Mouse (Mus musculus) layer of hippocampus, adult 2 months (tissue): Measurements from ENCODE around the gene Gm49337. TPM values are rescaled to one million over a fixed set of nuclear protein-coding genes. Genes with fewer than 3 reads are reported as not detected.
"Not testable (repeated sequence)": the region's sequence is repeated elsewhere in the genome, so short reads cannot be mapped to it uniquely, and the experiment has no call there.

Source experiments
- DNase-seq, 2 experiments: peaks; one replicate each; pipeline ENCODE4 v3.0.0; 2022; ENCODE audit warnings: low spot score in 2 of 2
- H3K27ac ChIP-seq: fragments of 200-600 bp; 2 replicates; pipeline ENCODE4 v1.8.1; 2022
- H3K4me3 ChIP-seq: fragments of 200-600 bp; 2 replicates; pipeline ENCODE4 v1.8.1; 2022; ENCODE audit warnings: mild to moderate bottlenecking
- CTCF ChIP-seq: fragments of 200-600 bp; conservative IDR thresholded peaks from 2 replicates; pipeline ENCODE4 v1.8.1; 2022; ENCODE audit warnings: antibody characterized with exemption, mild to moderate bottlenecking, moderate library complexity
- total RNA-seq, 2 experiments: library from RNA; stranded (reverse); gene quantifications; 2 replicates each; pipeline ENCODE4 v1.2.3; 2021

Gm49337 gene
- total RNA-seq, 2 experiments from 2014 or later: 3.2 TPM; not detected in 1

- no peak for TF ChIP-seq CTCF
- Histone ChIP-seq H3K27ac (peak overlapping the region; percentile 98), H3K4me3 (peak overlapping the region; percentile 89)
- DNase-seq: peak; percentile 15 to 41
These were observed 49.0 kb downstream of the Gm49337 start for GRCm38 (mm10) chr4:116221996-116222842.

- Histone ChIP-seq H3K27ac (peak overlapping the region; percentile 98), H3K4me3 (peak overlapping the region; percentile 89)
- no peak for TF ChIP-seq CTCF
- no peak for DNase-seq
These were observed 49.6 kb downstream of the Gm49337 start for GRCm38 (mm10) chr4:116222843-116223119.

- H3K4me3 ChIP-seq: no peak overlapping the region
- TF ChIP-seq CTCF: no peak
- no peak for DNase-seq
- H3K27ac ChIP-seq: no peak overlapping the region
These were observed 70.2 kb downstream of the Gm49337 start for GRCm38 (mm10) chr4:116243377-116243776.

DNA sequence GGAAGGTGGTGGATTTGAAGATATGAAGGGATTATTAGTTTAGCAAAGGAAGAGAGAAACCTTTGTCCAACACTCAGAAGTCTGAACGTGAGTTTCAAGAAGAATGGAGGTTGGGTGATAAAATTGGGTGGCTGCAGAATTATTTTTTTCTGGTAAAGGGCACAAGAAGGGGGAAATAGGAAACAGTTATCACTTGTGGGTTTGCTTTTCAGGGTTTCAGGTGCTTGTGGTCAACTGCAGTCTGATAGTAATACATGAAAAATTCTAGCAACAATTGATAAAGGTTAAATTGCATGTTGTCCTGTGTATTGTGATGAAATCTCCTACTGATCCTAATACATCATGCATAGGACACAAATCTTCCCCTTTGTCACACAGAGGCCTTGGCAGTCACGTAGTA, 71.1 kb downstream of the Gm49337 start:
- TF ChIP-seq CTCF: no peak
- Histone ChIP-seq H3K4me3 (no peak overlapping the region), H3K27ac (no peak overlapping the region)
- no peak for DNase-seq

DNA sequence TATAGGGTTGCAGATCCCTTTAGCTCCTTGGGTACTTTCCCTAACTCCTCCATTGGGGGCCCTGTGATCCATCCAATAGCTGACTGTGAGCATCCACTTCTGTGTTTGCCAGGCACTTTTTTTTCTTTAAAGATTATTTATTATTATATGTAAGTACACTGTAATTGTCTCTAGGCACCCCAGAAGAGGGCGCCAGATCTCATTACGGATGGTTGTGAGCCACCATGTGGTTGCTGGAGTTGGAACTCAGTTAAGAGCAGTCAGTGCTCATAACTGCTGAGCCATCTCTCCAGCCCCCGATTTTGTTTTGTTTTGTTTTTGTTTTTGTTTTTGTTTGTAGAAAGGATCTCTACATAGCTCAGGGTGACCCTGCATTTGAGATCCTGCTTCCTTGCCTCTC, 72.7 kb downstream of the Gm49337 start:
- H3K4me3 ChIP-seq, H3K27ac ChIP-seq, DNase-seq: not testable (repeated sequence)
- peak; percentile 68 for TF ChIP-seq CTCF

- no peak overlapping the region for H3K4me3 ChIP-seq
- no peak for TF ChIP-seq CTCF
- no peak overlapping the region for H3K27ac ChIP-seq
- no peak for DNase-seq
These were observed 76.8 kb downstream of the Gm49337 start for GRCm38 (mm10) chr4:116249986-116250385.

DNA sequence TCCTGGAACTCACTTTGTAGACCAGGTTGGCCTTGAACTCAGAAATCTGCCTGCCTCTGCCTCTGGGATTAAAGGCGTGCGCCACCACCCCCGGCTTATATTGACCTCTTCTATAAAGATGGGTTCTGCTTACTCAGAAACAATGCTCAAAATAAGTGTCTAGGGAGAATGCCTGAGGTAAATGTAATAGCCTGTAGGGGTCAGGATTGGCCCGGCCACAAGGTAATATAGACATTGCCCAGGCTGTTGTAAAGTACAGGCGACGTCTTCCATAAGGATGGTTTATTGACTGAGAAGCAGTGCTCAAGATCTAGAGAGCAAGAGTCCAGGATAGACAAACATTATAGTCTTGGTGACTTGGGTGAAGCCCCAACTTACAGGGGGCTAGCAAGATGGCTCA, 95.0 kb downstream of the Gm49337 start:
- no peak for DNase-seq
- Histone ChIP-seq H3K27ac (no peak overlapping the region), H3K4me3 (no peak overlapping the region)
- TF ChIP-seq CTCF: no peak

GRCm38 (mm10) chr4:116282211-116282610, 109.0 kb downstream of the Gm49337 start:
- no peak overlapping the region for H3K27ac ChIP-seq
- DNase-seq: no peak
- no peak overlapping the region for H3K4me3 ChIP-seq
- peak; percentile 76 for TF ChIP-seq CTCF

DNA sequence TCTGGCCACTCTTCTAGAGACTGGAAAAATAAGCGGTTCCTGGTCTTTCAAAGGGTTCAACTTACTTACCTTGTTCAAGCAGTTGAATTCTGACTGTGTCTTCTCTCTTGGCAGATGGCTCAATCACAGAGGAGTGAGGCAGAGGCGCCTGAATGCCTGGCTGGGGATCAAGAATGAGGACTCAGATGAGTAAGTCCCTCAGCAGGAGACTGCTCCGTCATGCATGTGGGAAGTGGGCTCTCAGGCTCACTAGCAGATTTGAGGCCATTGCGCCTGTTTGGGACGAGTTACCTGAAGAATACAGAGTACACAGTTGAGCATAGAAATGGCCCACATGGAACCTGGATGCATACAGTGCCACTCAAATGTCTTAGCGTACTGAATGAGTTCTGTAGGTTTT, 118.4 kb downstream of the Gm49337 start:
- Histone ChIP-seq H3K4me3 (no peak overlapping the region), H3K27ac (no peak overlapping the region)
- DNase-seq: peak in 1 of 2 experiments; percentile 54
- TF ChIP-seq CTCF: no peak

DNA sequence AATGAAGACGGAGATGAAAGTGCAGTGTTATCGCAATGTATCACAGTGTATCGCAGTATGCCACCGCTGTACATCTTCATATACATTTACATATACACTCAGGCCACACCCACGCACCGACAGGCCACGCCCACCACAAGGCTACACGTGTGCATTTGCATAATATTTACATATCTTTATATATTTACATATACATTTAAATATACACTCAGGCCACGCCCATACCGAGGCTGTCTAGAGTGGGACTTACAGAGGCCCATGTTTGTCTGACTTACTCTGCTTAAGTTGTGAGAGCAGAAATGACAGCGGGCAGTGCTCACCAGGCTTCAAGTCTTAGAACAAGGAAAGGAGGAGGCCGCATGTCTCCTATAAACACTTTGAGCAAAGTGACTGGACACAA, 120.1 kb downstream of the Gm49337 start:
- Histone ChIP-seq H3K27ac (no peak overlapping the region), H3K4me3 (no peak overlapping the region)
- no peak for DNase-seq
- no peak for TF ChIP-seq CTCF

DNA sequence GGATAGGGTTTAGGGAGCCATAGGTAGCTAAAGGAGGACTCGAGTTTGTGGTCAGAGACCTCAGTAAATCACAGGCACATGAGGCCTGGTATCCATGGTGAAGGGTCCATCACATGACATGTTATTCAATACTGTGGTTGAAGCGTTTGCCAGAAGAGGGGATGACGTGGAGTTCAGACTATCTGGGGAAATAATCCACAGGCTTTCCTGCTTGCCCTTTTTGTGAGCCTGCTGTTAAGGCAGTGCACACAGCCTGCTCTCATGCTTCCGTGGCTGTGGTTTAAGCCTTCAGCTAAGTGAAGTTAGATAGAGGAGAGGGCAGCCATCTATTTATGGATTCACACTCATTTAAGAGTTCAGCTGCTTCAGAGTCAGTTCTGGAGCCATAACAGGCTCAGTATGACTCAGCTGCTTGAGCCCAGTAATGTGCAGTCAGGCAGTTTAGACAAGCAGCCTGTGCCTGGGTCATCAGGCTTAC, 127.7 kb downstream of the Gm49337 start:
- peak in 1 of 2 experiments; percentile 7 for DNase-seq
- Histone ChIP-seq H3K4me3 (no peak overlapping the region), H3K27ac (peak overlapping the region; percentile 52; the same call in 1 of the 2 replicates)
- TF ChIP-seq CTCF: no peak

GRCm38 (mm10) chr4:116304551-116304950, 131.4 kb downstream of the Gm49337 start:
- Histone ChIP-seq H3K27ac (no peak overlapping the region), H3K4me3 (no peak overlapping the region)
- no peak for TF ChIP-seq CTCF
- DNase-seq: no peak

GRCm38 (mm10) chr4:116317575-116317974, 144.4 kb downstream of the Gm49337 start:
- Histone ChIP-seq H3K4me3 (no peak overlapping the region), H3K27ac (no peak overlapping the region)
- DNase-seq: no peak
- TF ChIP-seq CTCF: no peak

GRCm38 (mm10) chr4:116322127-116322526, 148.9 kb downstream of the Gm49337 start:
- TF ChIP-seq CTCF: no peak
- no peak for DNase-seq
- Histone ChIP-seq H3K4me3 (no peak overlapping the region), H3K27ac (no peak overlapping the region)
